Mouse (Mus musculus): ENCODE data around the gene Tspan4.

The Tspan4 gene

GRCm38 (mm10) chr7:141461521-141462332 lies 13.3 kb upstream of the Tspan4 start:
- no peak for DNase-seq (ENCODE audit: low spot score)

- DNase-seq (ENCODE audit: low spot score) = no peak
Measured at GRCm38 (mm10) chr7:141462333-141462821, 12.7 kb upstream of the Tspan4 start.

GRCm38 (mm10) chr7:141463824-141464602 lies 11.0 kb upstream of the Tspan4 start:
- DNase-seq (ENCODE audit: low spot score) = no peak

GRCm38 (mm10) chr7:141464603-141465201 lies 10.3 kb upstream of the Tspan4 start:
- DNase-seq (ENCODE audit: low spot score) = no peak

- DNase-seq (ENCODE audit: low spot score) = no peak
Measured at GRCm38 (mm10) chr7:141465388-141466044, 9.5 kb upstream of the Tspan4 start.

GRCm38 (mm10) chr7:141466045-141466394 lies 9.0 kb upstream of the Tspan4 start:
- no peak for DNase-seq (ENCODE audit: low spot score)

- DNase-seq (ENCODE audit: low spot score) = no peak
Measured at GRCm38 (mm10) chr7:141466607-141467148, 8.4 kb upstream of the Tspan4 start.

- DNase-seq (ENCODE audit: low spot score) = peak; percentile 89
Measured at GRCm38 (mm10) chr7:141467230-141468030, 7.6 kb upstream of the Tspan4 start, which contains the start of gene Cd151. Cd151 (plus strand) TSS chr7:141467392.

- no peak for DNase-seq (ENCODE audit: low spot score)
Measured at GRCm38 (mm10) chr7:141468164-141468521, 6.9 kb upstream of the Tspan4 start.

- DNase-seq (ENCODE audit: low spot score) = no peak
Measured at GRCm38 (mm10) chr7:141468522-141469211, 6.4 kb upstream of the Tspan4 start.

- DNase-seq (ENCODE audit: low spot score) = no peak
Measured at GRCm38 (mm10) chr7:141469352-141469751, 5.7 kb upstream of the Tspan4 start.

- no peak for DNase-seq (ENCODE audit: low spot score)
Measured at GRCm38 (mm10) chr7:141469901-141470636, 5.0 kb upstream of the Tspan4 start.

- DNase-seq (ENCODE audit: low spot score) = no peak
Measured at GRCm38 (mm10) chr7:141470637-141470944, 4.4 kb upstream of the Tspan4 start.

- no peak for DNase-seq (ENCODE audit: low spot score)
Measured at GRCm38 (mm10) chr7:141471236-141471635, 3.8 kb upstream of the Tspan4 start.

GRCm38 (mm10) chr7:141472226-141472625 lies 2.8 kb upstream of the Tspan4 start:
- no peak for DNase-seq (ENCODE audit: low spot score)

GRCm38 (mm10) chr7:141472763-141473162 lies 2.3 kb upstream of the Tspan4 start:
- no peak for DNase-seq (ENCODE audit: low spot score)

- no peak for DNase-seq (ENCODE audit: low spot score)
Measured at GRCm38 (mm10) chr7:141474160-141474559, 880 bp upstream of the Tspan4 start.

- no peak for DNase-seq (ENCODE audit: low spot score)
Measured at GRCm38 (mm10) chr7:141475805-141476158, 742 bp downstream of the Tspan4 start.

GRCm38 (mm10) chr7:141476226-141476980 lies 1.4 kb downstream of the Tspan4 start:
- DNase-seq (ENCODE audit: low spot score) = no peak
